Mouse (Mus musculus) heart, adult 2 months (tissue): ENCODE measurements around the gene Gpr142.

Source experiments
- CTCF ChIP-seq: fragments of 200-600 bp; IDR thresholded peaks from 2 replicates; pipeline ENCODE4 v1.8.1; 2022; ENCODE audit warnings: antibody characterized with exemption, mild to moderate bottlenecking, moderate library complexity
- EP300 ChIP-seq: fragments of 200-500 bp; IDR thresholded peaks from 2 replicates; pipeline ENCODE4 v1.6.1; 2011; ENCODE audit warnings: low read depth, low read length, control low read depth; ENCODE audit not compliant: insufficient read depth

- no peak for TF ChIP-seq CTCF
- no peak for TF ChIP-seq EP300
Measured at GRCm38 (mm10) chr11:114822727-114823126, 24.0 kb downstream of the Gpr142 start.
